Mouse (Mus musculus): ENCODE results near the gene Mmgt1.

Gene Mmgt1

DNA sequence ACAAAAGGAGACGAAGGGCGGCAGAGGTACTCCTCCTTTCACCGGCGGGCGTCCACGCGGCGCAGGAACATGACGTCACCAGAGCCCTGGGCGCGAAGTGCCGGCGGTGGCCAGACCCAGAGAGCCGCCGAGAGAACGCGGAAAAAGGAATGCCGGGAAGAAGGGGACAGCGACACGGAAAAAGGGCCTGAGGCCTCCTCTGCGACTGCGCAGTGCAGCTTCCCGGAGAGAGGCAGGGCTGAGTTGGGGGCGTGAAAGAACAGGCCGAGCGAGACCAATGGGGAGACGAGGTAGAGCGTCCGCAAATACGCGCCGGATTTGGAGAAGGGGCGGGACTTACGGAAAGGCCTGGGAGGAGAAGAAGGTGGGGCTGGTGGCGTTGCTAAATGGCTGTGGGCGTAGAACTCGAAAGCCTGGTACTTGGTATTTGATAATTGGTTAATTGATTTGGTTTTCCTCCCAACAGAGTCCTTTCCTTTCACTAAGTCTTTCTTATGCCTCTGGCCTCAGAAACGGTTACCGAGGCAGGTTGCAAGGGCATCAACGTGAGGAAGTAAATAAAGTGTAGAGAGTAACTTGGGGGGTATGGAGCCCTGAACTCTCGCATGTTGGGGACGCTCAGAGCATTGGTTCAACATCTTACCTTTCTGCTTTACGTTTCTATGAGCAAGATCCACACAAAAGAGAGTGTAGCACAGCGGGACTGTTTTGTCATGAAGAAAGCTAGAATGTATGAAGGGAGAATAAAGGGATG lies at the start of gene Mmgt1:
TSS of gene Mmgt1 (minus strand) at position 183 of the 754 bp plus-strand sequence.
- DNase-seq (ENCODE audit: low spot score), result peak; percentile 80

DNA sequence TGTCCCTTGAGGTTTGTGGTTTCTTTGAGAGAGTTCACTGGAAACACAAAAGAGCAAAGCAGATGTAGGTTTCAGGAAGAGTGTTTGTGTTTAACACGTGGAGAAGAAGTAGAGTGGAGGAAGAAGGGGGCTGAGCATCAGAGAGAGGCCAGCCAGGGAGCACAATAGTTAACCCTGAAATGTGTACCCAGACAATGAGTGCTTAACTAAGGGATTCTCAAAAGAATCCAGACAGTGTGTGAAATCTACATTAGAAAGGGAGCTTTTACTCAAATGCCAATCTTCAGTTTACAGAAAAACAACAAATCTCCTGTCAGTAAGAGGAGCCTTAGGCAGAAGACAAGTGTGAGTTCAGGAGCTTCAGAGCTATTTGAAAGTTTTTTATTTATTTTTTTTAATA lies 42.2 kb upstream of the Mmgt1 start:
- no peak for DNase-seq (ENCODE audit: low spot score)

DNA sequence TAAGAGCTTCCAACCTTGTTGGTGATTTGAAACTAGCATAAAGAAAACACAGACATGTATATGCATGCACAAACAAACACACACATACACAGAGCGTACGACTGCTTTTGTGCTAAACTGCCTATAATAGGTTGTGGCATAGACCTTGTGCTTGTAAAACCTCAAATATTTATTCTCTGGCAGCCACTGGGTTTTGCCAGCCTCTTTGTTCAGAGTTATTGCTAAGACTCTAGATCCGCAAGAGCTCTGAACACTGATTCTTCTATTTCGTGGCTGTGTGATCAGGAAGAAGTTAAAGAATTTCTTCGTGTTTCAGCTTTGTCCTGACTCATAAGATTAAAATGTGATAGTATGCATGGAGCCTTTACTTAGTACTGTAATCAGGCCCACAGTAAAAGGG lies 38.3 kb upstream of the Mmgt1 start:
- no peak for DNase-seq (ENCODE audit: low spot score)

DNA sequence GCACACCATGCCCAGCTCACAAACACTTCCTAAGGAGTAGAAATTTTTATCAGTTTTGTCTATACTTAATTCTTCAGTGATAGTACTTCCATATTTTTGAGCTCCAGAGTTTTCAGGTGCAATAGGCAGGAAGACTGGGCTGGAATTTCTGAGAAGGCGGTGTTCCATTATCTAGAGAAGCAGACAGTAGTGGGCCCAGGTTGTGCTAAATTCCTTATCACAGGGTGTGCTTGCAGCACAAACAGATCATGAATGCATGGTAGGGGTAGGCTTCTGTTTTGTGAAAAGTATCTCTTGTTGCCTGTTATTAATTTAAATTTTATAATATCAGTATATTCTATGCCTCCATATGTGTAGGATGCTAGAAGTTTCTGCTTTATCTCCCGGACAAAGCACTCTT lies 17.4 kb upstream of the Mmgt1 start:
- no peak for DNase-seq (ENCODE audit: low spot score)

DNA sequence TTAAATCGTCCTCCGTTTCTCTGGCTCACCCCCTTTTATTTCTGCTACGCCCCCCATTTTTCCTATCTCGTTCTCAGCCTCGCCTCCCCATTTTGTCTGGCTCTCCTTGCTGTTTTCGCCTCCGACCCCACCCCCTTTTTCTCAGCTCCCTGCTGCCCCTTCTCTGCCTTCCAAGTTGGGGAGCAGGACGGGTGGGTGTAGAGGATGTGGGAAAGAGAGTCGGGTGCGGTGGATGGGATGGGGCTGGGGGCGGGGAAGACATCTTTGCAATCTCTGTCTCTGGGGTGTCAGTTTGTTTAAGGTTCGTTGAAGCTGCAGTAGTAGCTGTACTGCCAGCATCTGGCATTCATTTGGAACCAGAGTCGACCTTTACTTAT lies 12.4 kb upstream of the Mmgt1 start:
- DNase-seq (ENCODE audit: low spot score), result no peak

DNA sequence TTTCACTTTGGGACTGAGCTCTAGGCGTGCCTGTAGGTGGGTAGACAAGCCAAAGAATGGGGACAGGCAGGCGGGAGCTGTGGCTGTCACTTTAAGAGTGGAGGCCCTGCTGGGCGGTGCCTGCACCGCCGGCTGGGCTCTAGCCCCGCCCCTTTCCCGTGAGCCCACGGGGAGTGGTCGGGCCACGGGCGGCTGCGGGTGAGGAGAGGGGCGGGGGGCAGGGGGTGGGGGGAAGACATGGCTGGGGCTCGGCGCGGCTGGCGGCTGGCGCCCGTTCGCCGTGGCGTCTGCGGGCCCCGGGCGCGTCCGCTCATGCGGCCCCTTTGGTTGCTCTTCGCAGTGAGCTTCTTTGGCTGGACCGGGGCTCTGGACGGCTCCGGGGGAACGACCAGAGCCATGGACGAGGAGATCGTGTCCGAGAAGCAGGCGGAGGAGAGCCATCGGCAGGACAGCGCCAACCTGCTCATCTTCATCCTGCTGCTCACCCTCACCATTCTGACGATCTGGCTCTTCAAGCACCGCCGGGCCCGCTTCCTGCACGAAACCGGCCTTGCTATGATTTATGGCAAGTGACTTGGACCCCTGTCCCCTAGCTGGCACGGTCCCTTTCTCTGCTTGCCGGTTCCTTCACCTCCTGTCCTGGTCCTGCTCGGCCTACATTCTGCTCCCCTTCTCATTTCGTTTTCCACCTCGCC lies 11.9 kb upstream of the Mmgt1 start, which contains the start of gene Slc9a6:
TSS of gene Slc9a6 (plus strand) at position 135 of the 695 bp plus-strand sequence.
- DNase-seq (ENCODE audit: low spot score), result peak; percentile 25

DNA sequence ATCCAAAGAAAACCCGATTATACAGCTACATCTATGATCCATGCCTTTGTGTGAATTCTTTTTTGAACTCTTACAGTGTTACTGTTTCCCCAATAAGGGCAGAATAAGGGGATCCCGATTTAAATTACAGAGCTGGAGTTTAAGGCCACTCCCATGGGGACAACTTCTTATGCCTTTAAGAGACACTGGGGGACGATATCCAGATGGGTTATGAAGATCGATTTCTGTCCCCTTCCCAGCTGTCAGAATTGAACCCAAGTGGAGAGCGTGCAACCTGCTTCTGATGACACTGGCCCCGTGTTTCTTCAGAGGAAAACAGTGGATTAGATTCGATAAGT lies 11.4 kb upstream of the Mmgt1 start:
- DNase-seq (ENCODE audit: low spot score), result no peak

DNA sequence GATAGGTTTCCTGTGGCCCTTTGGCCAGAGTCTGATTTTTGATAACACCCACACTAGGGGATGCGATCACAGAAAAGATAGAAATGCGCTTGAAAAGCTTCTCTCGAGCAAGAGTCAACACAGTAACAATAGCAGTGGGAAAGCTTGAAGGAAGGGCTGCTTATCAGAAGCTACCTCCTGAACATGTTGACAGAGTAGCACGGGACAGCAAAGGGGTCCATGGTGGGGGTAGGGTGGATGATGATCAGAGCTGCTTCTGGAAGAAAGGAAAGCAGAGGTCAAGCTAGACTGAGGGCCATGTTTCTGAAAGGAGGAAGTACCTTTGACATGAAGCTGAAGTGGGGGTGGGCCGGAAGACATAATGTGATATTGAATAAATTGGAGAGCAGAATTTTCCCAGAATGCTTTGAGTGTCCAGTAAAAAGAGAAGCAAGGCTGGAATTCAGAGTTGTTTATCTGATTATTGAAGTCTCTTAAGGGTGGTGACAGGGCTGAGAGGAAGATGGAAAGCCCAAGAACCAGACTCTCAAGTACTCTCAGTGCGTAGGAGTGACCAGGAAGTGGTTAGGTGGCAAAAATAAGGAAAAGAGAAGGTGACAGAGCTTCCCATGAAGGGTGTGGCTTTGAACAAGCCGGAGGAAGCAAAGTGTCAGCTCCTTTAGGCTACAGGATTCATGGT lies 9.3 kb upstream of the Mmgt1 start:
- DNase-seq (ENCODE audit: low spot score), result no peak

DNA sequence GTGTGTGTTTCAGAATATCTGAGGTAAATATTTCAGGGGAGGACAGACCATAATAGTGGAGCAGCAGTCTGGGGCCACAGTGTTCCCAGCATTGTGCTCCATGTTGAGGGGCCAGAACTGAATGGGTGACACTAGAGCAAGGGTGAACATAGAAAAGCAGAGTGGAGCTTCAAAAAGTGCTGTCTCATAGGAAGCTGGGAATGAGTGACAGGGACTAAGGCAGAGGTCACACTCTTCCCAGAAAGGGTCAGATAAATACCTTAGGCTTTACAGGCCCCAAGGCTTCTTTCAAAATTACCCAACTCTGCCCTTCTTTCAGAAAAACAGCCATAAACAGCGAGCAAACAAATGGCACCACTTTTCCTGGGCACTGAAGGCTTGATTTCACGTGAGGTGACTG lies 8.7 kb upstream of the Mmgt1 start:
- no peak for DNase-seq (ENCODE audit: low spot score)

DNA sequence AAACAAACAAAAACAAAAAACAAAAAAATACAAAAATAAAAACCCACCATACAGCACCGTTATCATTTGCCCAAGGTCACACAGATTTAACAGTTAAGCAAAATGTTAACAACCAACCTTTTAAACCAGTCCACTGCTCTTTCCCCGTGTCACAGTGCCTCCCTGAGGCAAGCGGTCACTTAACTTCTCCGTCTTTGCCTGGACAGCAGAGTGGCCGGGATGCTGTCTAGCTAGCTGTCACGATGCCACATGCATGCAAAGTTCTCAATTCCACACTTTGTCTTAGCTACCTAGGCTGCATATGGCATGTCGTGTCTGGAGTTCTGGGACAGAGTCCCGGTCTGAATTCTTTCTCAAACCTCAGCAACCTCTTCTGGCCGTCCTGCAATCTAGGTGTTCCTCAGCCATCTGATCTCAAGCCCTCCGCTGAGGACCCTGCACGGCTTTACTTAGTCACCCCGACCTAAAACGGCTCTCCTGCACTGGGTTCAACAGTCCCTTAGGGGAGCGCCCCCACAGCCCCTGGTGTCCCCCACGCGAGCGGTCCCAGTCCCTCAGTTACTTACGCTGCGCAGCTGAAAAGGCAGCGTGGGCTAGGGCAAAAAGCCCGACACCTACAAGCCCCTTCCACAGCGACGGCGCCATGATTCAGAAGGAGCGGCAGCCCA lies 516 bp downstream of the Mmgt1 start:
- no peak for DNase-seq (ENCODE audit: low spot score)

DNA sequence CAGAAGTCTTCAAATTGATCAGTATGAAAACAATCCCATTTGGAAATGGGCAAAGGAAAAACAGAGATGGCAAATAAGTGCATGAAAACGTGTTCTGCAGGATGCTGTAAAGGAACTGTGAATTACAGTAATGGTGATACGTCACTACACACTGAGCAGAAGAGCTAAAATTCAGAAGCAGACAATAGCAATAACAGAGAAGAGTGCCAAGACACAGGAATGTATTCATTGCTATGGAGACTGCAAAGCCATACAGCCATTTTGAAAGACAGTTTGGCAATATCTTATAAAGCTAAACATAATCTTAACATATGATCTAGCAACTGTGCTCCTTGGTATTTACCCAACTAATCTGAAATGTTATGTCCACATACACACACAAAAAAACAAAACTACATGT lies 19.7 kb downstream of the Mmgt1 start:
- DNase-seq (ENCODE audit: low spot score), result no peak

DNA sequence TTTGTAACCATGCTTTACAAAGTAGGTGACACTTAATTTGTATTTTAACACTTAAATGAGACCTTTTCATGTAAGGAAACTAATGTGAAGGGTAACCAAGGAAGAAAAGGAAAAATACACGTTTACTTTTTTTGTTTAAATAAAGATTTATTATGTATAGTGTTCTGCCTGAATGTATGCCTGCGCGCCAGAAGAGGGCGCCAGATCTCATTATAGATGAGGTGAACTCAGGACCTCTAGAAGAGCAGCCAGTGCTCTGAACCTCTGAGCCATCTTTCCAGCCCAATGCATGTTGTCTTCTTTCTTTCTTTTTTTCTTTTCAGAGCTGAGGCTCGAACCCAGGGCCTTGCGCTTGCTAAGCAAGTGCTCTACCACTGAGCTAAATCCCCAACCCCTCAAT lies 25.4 kb downstream of the Mmgt1 start:
- DNase-seq (ENCODE audit: low spot score), result no peak

DNA sequence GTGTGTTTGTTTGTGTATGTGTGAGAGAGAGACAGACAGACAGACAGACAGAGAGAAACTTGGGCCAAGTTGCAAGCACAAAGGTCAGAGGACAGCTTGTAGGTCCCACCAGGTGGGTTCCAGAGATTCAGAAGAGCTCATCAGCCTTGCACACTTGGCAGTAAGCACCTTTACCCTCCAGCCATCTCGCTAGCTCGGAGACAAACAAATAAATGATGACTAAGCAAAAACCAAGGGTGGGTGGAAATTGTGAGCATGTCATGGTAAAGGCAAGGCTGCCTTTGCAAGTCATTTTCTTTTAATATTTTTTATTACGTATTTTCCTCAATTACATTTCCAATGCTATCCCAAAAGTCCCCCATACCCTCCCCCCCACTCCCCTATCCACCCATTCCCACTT lies 44.3 kb downstream of the Mmgt1 start:
- no peak for DNase-seq (ENCODE audit: low spot score)

DNA sequence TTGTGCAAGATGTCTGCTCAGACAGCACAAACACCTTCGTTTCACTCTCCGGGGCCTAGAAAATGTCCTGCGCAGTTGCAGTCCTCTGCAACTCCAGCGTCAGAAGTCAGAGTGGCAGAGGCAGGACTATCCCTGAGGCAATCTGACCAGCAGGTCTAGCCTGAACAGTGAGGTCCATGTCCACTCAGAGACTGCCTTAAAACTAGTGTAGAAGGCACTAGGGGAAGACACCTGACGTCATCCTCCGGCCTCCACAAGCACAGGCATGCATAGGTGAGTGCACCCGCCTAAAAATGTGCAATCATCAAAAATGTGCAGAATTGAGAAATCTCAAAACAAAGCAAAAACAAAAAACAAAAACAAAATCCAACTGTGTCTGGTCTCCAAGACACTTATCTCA lies 48.4 kb downstream of the Mmgt1 start, which contains the start of gene Gm648:
TSS of gene Gm648 (minus strand) at position 101 of the 400 bp plus-strand sequence.
- no peak for DNase-seq (ENCODE audit: low spot score)

DNA sequence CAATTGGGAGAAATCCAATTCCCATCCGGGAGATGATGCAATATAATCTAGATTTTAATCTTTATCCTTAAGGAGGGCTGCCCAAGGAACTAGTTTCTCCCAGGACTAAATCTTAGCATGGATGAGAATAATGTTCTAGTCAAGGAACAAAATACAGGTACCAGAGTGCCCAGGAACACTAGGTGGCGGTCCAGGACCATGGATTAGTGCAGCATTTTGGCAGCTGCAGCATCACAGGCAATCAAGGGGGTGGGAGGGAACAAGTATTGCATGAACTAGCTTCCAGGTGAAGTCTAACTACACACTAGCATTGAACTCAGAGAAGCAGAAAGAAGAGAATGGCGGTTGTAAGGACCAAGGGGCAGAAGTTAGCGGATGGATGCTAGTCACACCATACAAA lies 60.7 kb downstream of the Mmgt1 start:
- peak; percentile 4 for DNase-seq (ENCODE audit: low spot score)

Data from ovary, postnatal 14 days (tissue).